Mouse (Mus musculus): Measurements from ENCODE around the gene Pdzd7.
A peak's percentile ranks its signal among the peaks of the same experiment; 100 is the strongest.

Gene Pdzd7

GRCm38 (mm10) chr19:45028746-45029145, 16.8 kb downstream of the Pdzd7 start:
- no peak for DNase-seq (ENCODE audit: low read depth, low spot score)
- H3K27me3 ChIP-seq (ENCODE audit: control insufficient read depth, insufficient read depth, low read length, poor library complexity, severe bottlenecking): no peaks in the 10 kb centered on the region
- no peaks in the 10 kb centered on the region for H3K36me3 ChIP-seq (ENCODE audit: control insufficient read depth, insufficient read depth, low read length, poor library complexity, severe bottlenecking)

- Histone ChIP-seq H3K27me3 (ENCODE audit: control insufficient read depth, insufficient read depth, low read length, poor library complexity, severe bottlenecking) (no peaks in the 10 kb centered on the region), H3K36me3 (ENCODE audit: control insufficient read depth, insufficient read depth, low read length, poor library complexity, severe bottlenecking) (no peaks in the 10 kb centered on the region)
- no peak for DNase-seq (ENCODE audit: low read depth, low spot score)
These were observed 17.7 kb downstream of the Pdzd7 start for GRCm38 (mm10) chr19:45027848-45028247.

- DNase-seq (ENCODE audit: low read depth, low spot score): no peak
- H3K27me3 ChIP-seq (ENCODE audit: control insufficient read depth, insufficient read depth, low read length, poor library complexity, severe bottlenecking): no peaks in the 10 kb centered on the region
- no peaks in the 10 kb centered on the region for H3K36me3 ChIP-seq (ENCODE audit: control insufficient read depth, insufficient read depth, low read length, poor library complexity, severe bottlenecking)
These were observed 18.4 kb downstream of the Pdzd7 start for GRCm38 (mm10) chr19:45026958-45027670.

GRCm38 (mm10) chr19:45025937-45026568, 19.5 kb downstream of the Pdzd7 start:
- DNase-seq (ENCODE audit: low read depth, low spot score): no peak
- no peaks in the 10 kb centered on the region for H3K36me3 ChIP-seq (ENCODE audit: control insufficient read depth, insufficient read depth, low read length, poor library complexity, severe bottlenecking)
- no peaks in the 10 kb centered on the region for H3K27me3 ChIP-seq (ENCODE audit: control insufficient read depth, insufficient read depth, low read length, poor library complexity, severe bottlenecking)

GRCm38 (mm10) chr19:45024775-45025174, 20.7 kb downstream of the Pdzd7 start:
- Histone ChIP-seq H3K36me3 (ENCODE audit: control insufficient read depth, insufficient read depth, low read length, poor library complexity, severe bottlenecking) (no peaks in the 10 kb centered on the region), H3K27me3 (ENCODE audit: control insufficient read depth, insufficient read depth, low read length, poor library complexity, severe bottlenecking) (no peaks in the 10 kb centered on the region)
- no peak for DNase-seq (ENCODE audit: low read depth, low spot score)

GRCm38 (mm10) chr19:45023993-45024392, 21.5 kb downstream of the Pdzd7 start:
- Histone ChIP-seq H3K36me3 (ENCODE audit: control insufficient read depth, insufficient read depth, low read length, poor library complexity, severe bottlenecking) (no peaks in the 10 kb centered on the region), H3K27me3 (ENCODE audit: control insufficient read depth, insufficient read depth, low read length, poor library complexity, severe bottlenecking) (no peaks in the 10 kb centered on the region)
- no peak for DNase-seq (ENCODE audit: low read depth, low spot score)

GRCm38 (mm10) chr19:45021362-45021761, 24.2 kb downstream of the Pdzd7 start:
- H3K27me3 ChIP-seq (ENCODE audit: control insufficient read depth, insufficient read depth, low read length, poor library complexity, severe bottlenecking): no peaks in the 10 kb centered on the region; the same call in 1 of the 2 replicates
- DNase-seq (ENCODE audit: low read depth, low spot score): no peak
- no peaks in the 10 kb centered on the region for H3K36me3 ChIP-seq (ENCODE audit: control insufficient read depth, insufficient read depth, low read length, poor library complexity, severe bottlenecking)

- no peaks in the 10 kb centered on the region; the same call in 1 of the 2 replicates for H3K27me3 ChIP-seq (ENCODE audit: control insufficient read depth, insufficient read depth, low read length, poor library complexity, severe bottlenecking)
- DNase-seq (ENCODE audit: low read depth, low spot score): no peak
- no peaks in the 10 kb centered on the region for H3K36me3 ChIP-seq (ENCODE audit: control insufficient read depth, insufficient read depth, low read length, poor library complexity, severe bottlenecking)
These were observed 25.2 kb downstream of the Pdzd7 start for GRCm38 (mm10) chr19:45020348-45020747.

GRCm38 (mm10) chr19:45018351-45018831, 27.1 kb downstream of the Pdzd7 start:
- Histone ChIP-seq H3K36me3 (ENCODE audit: control insufficient read depth, insufficient read depth, low read length, poor library complexity, severe bottlenecking) (no peaks in the 10 kb centered on the region), H3K27me3 (ENCODE audit: control insufficient read depth, insufficient read depth, low read length, poor library complexity, severe bottlenecking) (no peaks in the 10 kb centered on the region; the same call in 1 of the 2 replicates)

GRCm38 (mm10) chr19:45017909-45018308, 27.6 kb downstream of the Pdzd7 start:
- DNase-seq (ENCODE audit: low read depth, low spot score): peak; percentile 65
- Histone ChIP-seq H3K27me3 (ENCODE audit: control insufficient read depth, insufficient read depth, low read length, poor library complexity, severe bottlenecking) (no peaks in the 10 kb centered on the region; the same call in 1 of the 2 replicates), H3K36me3 (ENCODE audit: control insufficient read depth, insufficient read depth, low read length, poor library complexity, severe bottlenecking) (no peaks in the 10 kb centered on the region)

More at GRCm38 (mm10) chr19:45018351-45018831, 27.1 kb downstream of the Pdzd7 start:
- no peak for DNase-seq (ENCODE audit: low read depth, low spot score)

- DNase-seq (ENCODE audit: low read depth, low spot score): peak; percentile 47
- H3K36me3 ChIP-seq (ENCODE audit: control insufficient read depth, insufficient read depth, low read length, poor library complexity, severe bottlenecking): no peaks in the 10 kb centered on the region
- no peaks in the 10 kb centered on the region; the same call in 1 of the 2 replicates for H3K27me3 ChIP-seq (ENCODE audit: control insufficient read depth, insufficient read depth, low read length, poor library complexity, severe bottlenecking)
These were observed 28.2 kb downstream of the Pdzd7 start for GRCm38 (mm10) chr19:45017216-45017771.

GRCm38 (mm10) chr19:45016341-45017215, 28.9 kb downstream of the Pdzd7 start:
- Histone ChIP-seq H3K36me3 (ENCODE audit: control insufficient read depth, insufficient read depth, low read length, poor library complexity, severe bottlenecking) (no peaks in the 10 kb centered on the region; the same call in 1 of the 2 replicates), H3K27me3 (ENCODE audit: control insufficient read depth, insufficient read depth, low read length, poor library complexity, severe bottlenecking) (no peaks in the 10 kb centered on the region; the same call in 1 of the 2 replicates)
- no peak for DNase-seq (ENCODE audit: low read depth, low spot score)

GRCm38 (mm10) chr19:45015518-45016281, 29.8 kb downstream of the Pdzd7 start:
- peak; percentile 69 for DNase-seq (ENCODE audit: low read depth, low spot score)
- Histone ChIP-seq H3K36me3 (ENCODE audit: control insufficient read depth, insufficient read depth, low read length, poor library complexity, severe bottlenecking) (peaks cover 4% of the 10 kb centered on the region; the same call in 1 of the 2 replicates), H3K27me3 (ENCODE audit: control insufficient read depth, insufficient read depth, low read length, poor library complexity, severe bottlenecking) (no peaks in the 10 kb centered on the region; the same call in 1 of the 2 replicates)

GRCm38 (mm10) chr19:45014981-45015402, 30.5 kb downstream of the Pdzd7 start:
- Histone ChIP-seq H3K27me3 (ENCODE audit: control insufficient read depth, insufficient read depth, low read length, poor library complexity, severe bottlenecking) (no peaks in the 10 kb centered on the region; the same call in 1 of the 2 replicates), H3K36me3 (ENCODE audit: control insufficient read depth, insufficient read depth, low read length, poor library complexity, severe bottlenecking) (peaks cover 5% of the 10 kb centered on the region)
- DNase-seq (ENCODE audit: low read depth, low spot score): no peak
